11 mouse cellular contexts compared by ENCODE assay signal in the genomic region with DNA sequence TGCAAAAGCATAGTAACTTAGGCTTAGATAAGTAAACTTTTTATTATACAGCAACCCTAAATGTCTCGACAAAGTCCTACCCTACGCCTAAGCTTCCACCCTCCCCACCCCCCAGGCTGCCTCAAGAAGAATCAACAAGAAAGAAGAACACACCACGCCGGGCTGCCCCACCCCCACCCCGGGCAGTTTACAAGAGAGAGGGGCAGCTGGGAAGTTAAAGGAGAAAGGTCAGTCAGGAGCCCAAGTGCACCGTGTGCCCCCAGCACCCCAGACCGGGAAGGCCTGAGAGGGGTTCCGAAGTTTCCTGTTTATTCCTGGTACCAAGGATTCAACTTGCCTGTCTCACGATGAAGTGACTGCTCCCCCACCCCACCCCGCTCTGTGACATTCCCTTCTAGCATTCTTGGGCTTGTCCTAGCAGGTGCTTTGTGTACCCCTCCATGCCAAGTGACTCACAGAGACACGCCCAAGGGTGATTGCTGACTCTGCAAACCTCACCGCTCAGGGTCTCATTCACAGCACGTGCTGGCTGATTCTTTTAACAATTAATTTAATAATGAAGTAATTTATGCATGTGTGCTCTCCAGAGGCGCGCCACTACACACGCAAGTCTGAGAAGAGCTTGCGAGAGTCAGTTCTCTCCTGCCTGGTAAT. TPM values are rescaled to one million over a fixed set of nuclear protein-coding genes. Genes with fewer than 3 reads are reported as not detected.
DNase-seq lines count a peak whose midpoint lies in the region; ATAC-seq lines count a peak whose summit lies in the region.
"Had no signal": no experiment of that assay in that cellular context is flagged by ENCODE, and none has a peak within 500 bp of the region (broad histone marks: within the 10 kb centered on the region; RNA-seq: fewer than 3 reads in every experiment).

No protein-coding gene starts in this region.

- H3K4me3 ChIP-seq in limb, embryonic 12.5 days (replicated peaks) = no peak overlapping the region
- H3K4me3 ChIP-seq in limb, embryonic 10.5 days = no peak overlapping the region
- H3K4me3 ChIP-seq in embryonic facial prominence, embryonic 11.5 days (ENCODE audit: low read depth, low read length) = no peak overlapping the region
- no peak overlapping the region for H3K4me3 ChIP-seq in hindbrain, embryonic 16.5 days (ENCODE audit: low read length)
- H3K4me3 ChIP-seq in stomach, embryonic 14.5 days (ENCODE audit: low read depth, low read length) = no peak overlapping the region

- no peak overlapping the region for H3K9ac ChIP-seq in limb, embryonic 12.5 days (replicated peaks)
- H3K9ac ChIP-seq in embryonic facial prominence, embryonic 11.5 days (replicated peaks; ENCODE audit: low read length) = no peak overlapping the region
- H3K9ac ChIP-seq in hindbrain, embryonic 16.5 days (ENCODE audit: low read depth, low read length) = no peak overlapping the region
- H3K9ac ChIP-seq in stomach, embryonic 14.5 days (replicated peaks; ENCODE audit: low read depth, low read length) = no peak overlapping the region

- H3K9me3 ChIP-seq in limb, embryonic 12.5 days = peaks cover 8% of the 10 kb centered on the region
- H3K9me3 ChIP-seq in limb, embryonic 10.5 days (replicated peaks) = no peaks in the 10 kb centered on the region
- no peaks in the 10 kb centered on the region for H3K9me3 ChIP-seq in embryonic facial prominence, embryonic 11.5 days (replicated peaks; ENCODE audit: control insufficient read depth, low read length)
- no peaks in the 10 kb centered on the region for H3K9me3 ChIP-seq in hindbrain, embryonic 16.5 days (ENCODE audit: control insufficient read depth, low read length)
- no peaks in the 10 kb centered on the region for H3K9me3 ChIP-seq in stomach, embryonic 14.5 days (ENCODE audit: control insufficient read depth, low read depth, low read length)

- DNase-seq in limb, embryonic 10.5 days (ENCODE audit: low spot score) = no peak
- DNase-seq in embryonic facial prominence, embryonic 11.5 days (ENCODE audit: low spot score) = peak; percentile 47
- DNase-seq in thymus, postnatal 10 days (ENCODE audit: low spot score in 2 of 2) = no peak
- no peak for DNase-seq in thymus, postnatal 14 days
- DNase-seq: cerebellum, postnatal 25 days; heart, postnatal 4 days; lung, adult 2 months; thymus, postnatal 25 days had no signal

- no peak for ATAC-seq in limb, embryonic 12.5 days (ENCODE audit: insufficient number of reproducible peaks, insufficient read depth, low FRiP score, low TSS enrichment, low read depth)
- no peak for ATAC-seq in embryonic facial prominence, embryonic 11.5 days (replicated peaks; ENCODE audit: insufficient number of reproducible peaks, low FRiP score, low TSS enrichment, low read depth)
- no peak for ATAC-seq in hindbrain, embryonic 16.5 days
- ATAC-seq in stomach, embryonic 14.5 days (ENCODE audit: insufficient number of reproducible peaks, insufficient read depth, low FRiP score, low read depth) = peak; percentile 78; the same call in 1 of the 2 replicates

- H3K4me1 ChIP-seq in limb, embryonic 12.5 days (replicated peaks) = peaks cover 7% of the 10 kb centered on the region
- peaks cover 19% of the 10 kb centered on the region for H3K4me1 ChIP-seq in limb, embryonic 10.5 days
- no peaks in the 10 kb centered on the region for H3K4me1 ChIP-seq in embryonic facial prominence, embryonic 11.5 days (ENCODE audit: control insufficient read depth, insufficient read depth, low read length)
- no peaks in the 10 kb centered on the region for H3K4me1 ChIP-seq in hindbrain, embryonic 16.5 days (ENCODE audit: control insufficient read depth, insufficient read depth, low read depth, low read length)
- peaks cover 5% of the 10 kb centered on the region; the same call in 1 of the 2 replicates for H3K4me1 ChIP-seq in stomach, embryonic 14.5 days (ENCODE audit: control insufficient read depth, insufficient read depth, low read length)

- 29% methylated on average over 17 of the region's 17 CpGs for WGBS in limb, embryonic 12.5 days
- 32% methylated on average over 17 of the region's 17 CpGs for WGBS in limb, embryonic 10.5 days
- WGBS in embryonic facial prominence, embryonic 11.5 days = 28% methylated on average over 17 of the region's 17 CpGs
- 21% methylated on average over 17 of the region's 17 CpGs for WGBS in hindbrain, embryonic 16.5 days
- 25% methylated on average over 17 of the region's 17 CpGs for WGBS in stomach, embryonic 14.5 days

- no peaks in the 10 kb centered on the region for H3K36me3 ChIP-seq in limb, embryonic 12.5 days
- no peaks in the 10 kb centered on the region for H3K36me3 ChIP-seq in limb, embryonic 10.5 days
- no peaks in the 10 kb centered on the region for H3K36me3 ChIP-seq in embryonic facial prominence, embryonic 11.5 days (replicated peaks; ENCODE audit: control insufficient read depth, insufficient read depth, low read depth, low read length)
- H3K36me3 ChIP-seq in hindbrain, embryonic 16.5 days (ENCODE audit: control insufficient read depth, insufficient read depth, low read length) = no peaks in the 10 kb centered on the region
- no peaks in the 10 kb centered on the region for H3K36me3 ChIP-seq in stomach, embryonic 14.5 days (ENCODE audit: control insufficient read depth, insufficient read depth, low read length)

- no peak overlapping the region for H3K27ac ChIP-seq in limb, embryonic 12.5 days
- no peak overlapping the region for H3K27ac ChIP-seq in limb, embryonic 10.5 days
- no peak overlapping the region for H3K27ac ChIP-seq in embryonic facial prominence, embryonic 11.5 days (replicated peaks; ENCODE audit: low read depth, low read length)
- H3K27ac ChIP-seq in hindbrain, embryonic 16.5 days (ENCODE audit: low read depth, low read length) = no peak overlapping the region
- peak overlapping the region; percentile 18 for H3K27ac ChIP-seq in stomach, embryonic 14.5 days (ENCODE audit: low read length)

- no peaks in the 10 kb centered on the region for H3K27me3 ChIP-seq in limb, embryonic 12.5 days
- no peaks in the 10 kb centered on the region for H3K27me3 ChIP-seq in limb, embryonic 10.5 days (ENCODE audit: low read depth, poor library complexity, severe bottlenecking)
- no peaks in the 10 kb centered on the region for H3K27me3 ChIP-seq in embryonic facial prominence, embryonic 11.5 days (ENCODE audit: control insufficient read depth, insufficient read depth, low read length)
- no peaks in the 10 kb centered on the region for H3K27me3 ChIP-seq in hindbrain, embryonic 16.5 days (replicated peaks; ENCODE audit: control insufficient read depth, insufficient read depth, low read length)
- no peaks in the 10 kb centered on the region for H3K27me3 ChIP-seq in stomach, embryonic 14.5 days (ENCODE audit: control insufficient read depth, insufficient read depth, low read length)

- H3K4me2 ChIP-seq in limb, embryonic 12.5 days = peak overlapping the region; percentile 24; the same call in 1 of the 2 replicates
- no peak overlapping the region for H3K4me2 ChIP-seq in embryonic facial prominence, embryonic 11.5 days (ENCODE audit: low read depth, low read length)
- H3K4me2 ChIP-seq in hindbrain, embryonic 16.5 days (ENCODE audit: low read length) = peak overlapping the region; percentile 32
- peak overlapping the region; percentile 29; the same call in 1 of the 2 replicates for H3K4me2 ChIP-seq in stomach, embryonic 14.5 days (replicated peaks; ENCODE audit: low read depth, low read length)

RNA-seq across cellular contexts. Expression of gene Ggta1, which starts 27.6 kb away (rescaled TPM):
- 7.8 and 8.8 TPM in 2 replicates for polyA plus RNA-seq in limb, embryonic 12.5 days (2016; fragmentation: Nextera tagmentation; extraction: Ambion mirVana)
- 6.5 and 6.6 TPM in 2 replicates for polyA plus RNA-seq in limb, embryonic 10.5 days (2016; fragmentation: Nextera tagmentation; extraction: Ambion mirVana)
- 7.5 and 7.9 TPM in 2 replicates for polyA plus RNA-seq in embryonic facial prominence, embryonic 11.5 days (2014; fragmentation: Nextera tagmentation; extraction: Ambion mirVana)
- polyA plus RNA-seq in hindbrain, embryonic 16.5 days (2015; fragmentation: Nextera tagmentation; extraction: Ambion mirVana) = 7.1 and 9.2 TPM in 2 replicates
- 23.5 and 27.1 TPM in 2 replicates for polyA plus RNA-seq in stomach, embryonic 14.5 days (2014; fragmentation: Nextera tagmentation; extraction: Ambion mirVana)
